Mouse (Mus musculus) liver, postnatal 0 days (tissue): Measurements from ENCODE around the gene Plin1. TPM values are rescaled to one million over a fixed set of nuclear protein-coding genes. Genes with fewer than 3 reads are reported as not detected.

ENCODE experiments used
- ATAC-seq: fragments of 200-750 bp; cut with Nextera tagmentation; 2 replicates; pipeline ENCODE4 v1.8.0; 2017; ENCODE audit warnings: mild to moderate bottlenecking, moderate library complexity
- DNase-seq: peaks from one replicate; pipeline ENCODE4 v3.0.0-alpha.2; 2016
- H3K27ac ChIP-seq: fragments of 300-500 bp; sonication (generic); 2 replicates; pipeline ENCODE4 v1.5.1; 2014; ENCODE audit warnings: antibody characterized with exemption, moderate library complexity, mild to moderate bottlenecking, low read depth
- H3K27me3 ChIP-seq: fragments of 300-500 bp; sonication (generic); 2 replicates; pipeline ENCODE4 v1.6.1; 2014; ENCODE audit warnings: low read length, control low read depth, mixed read lengths; ENCODE audit not compliant: insufficient read depth
- H3K36me3 ChIP-seq: fragments of 300-500 bp; sonication (generic); replicated peaks from 2 replicates; pipeline ENCODE4 v1.6.1; 2014; ENCODE audit warnings: mild to moderate bottlenecking, control low read depth, low read length, moderate library complexity, mixed read lengths; ENCODE audit not compliant: insufficient read depth
- H3K4me1 ChIP-seq: fragments of 300-500 bp; sonication (generic); 2 replicates; pipeline ENCODE4 v1.6.1; 2014; ENCODE audit warnings: antibody characterized with exemption, mild to moderate bottlenecking, control low read depth; ENCODE audit not compliant: insufficient read depth
- H3K4me2 ChIP-seq: fragments of 300-500 bp; sonication (generic); 2 replicates; pipeline ENCODE4 v1.6.1; 2014; ENCODE audit warnings: low read depth, mild to moderate bottlenecking, low read length, moderate library complexity, mixed read lengths
- H3K4me3 ChIP-seq: fragments of 300-500 bp; sonication (generic); 2 replicates; pipeline ENCODE4 v1.5.1; 2014; ENCODE audit warnings: low read depth, low read length
- H3K9ac ChIP-seq: fragments of 300-500 bp; sonication (generic); replicated peaks from 2 replicates; pipeline ENCODE4 v1.6.1; 2014; ENCODE audit warnings: mild to moderate bottlenecking, moderate library complexity
- H3K9me3 ChIP-seq: fragments of 300-500 bp; sonication (generic); 2 replicates; pipeline ENCODE4 v1.6.1; 2016; ENCODE audit warnings: mild to moderate bottlenecking, control low read depth, low read length, mixed read lengths
- CTCF ChIP-seq: sonication (generic); IDR thresholded peaks from 2 replicates; pipeline ENCODE4 v1.5.1; 2016; ENCODE audit warnings: antibody characterized with exemption, low read depth
- EP300 ChIP-seq: IDR thresholded peaks from 2 replicates; pipeline ENCODE4 v1.6.1; 2016; ENCODE audit warnings: antibody characterized with exemption, low read depth, mild to moderate bottlenecking
- WGBS: fragments of 180-500 bp; shearing (Covaris S2); extraction: QIAGEN DNeasy Blood & Tissue Kit; methylation state at CpG from one replicate; pipeline ENCODE4 v1.1.7; 2014; ENCODE audit not compliant: insufficient replicate concordance; 5-methylcytosine and 5-hydroxymethylcytosine counted together
- polyA plus RNA-seq: library from polyadenylated mRNA; unstranded; fragments of >200 nt; fragmentation: Nextera tagmentation; extraction: Ambion mirVana; gene quantifications from 2 replicates; pipeline ENCODE4 v1.2.1, GENCODE M21; 2015

Gene Plin1
- polyA plus RNA-seq, 1 experiment from 2014 or later, result not detected

GRCm38 (mm10) chr7:79756334-79756733, 23.6 kb upstream of the Plin1 start:
- no peaks in the 10 kb centered on the region; the same call in 1 of the 2 replicates for H3K4me1 ChIP-seq
- no peak overlapping the region for H3K4me3 ChIP-seq
- DNase-seq (no peak), ATAC-seq (no peak)
- H3K36me3 ChIP-seq, result no peaks in the 10 kb centered on the region
- no peak overlapping the region for H3K27ac ChIP-seq
- no peak overlapping the region for H3K4me2 ChIP-seq
- WGBS, result 38% methylated on average over 2 of the region's 2 CpGs
- TF ChIP-seq CTCF (peak; percentile 32; the same call in 1 of the 2 replicates), EP300 (no peak)
- H3K9me3 ChIP-seq, result no peaks in the 10 kb centered on the region
- H3K9ac ChIP-seq, result no peak overlapping the region
- no peaks in the 10 kb centered on the region for H3K27me3 ChIP-seq

- no peak for ATAC-seq
- 78% methylated on average over 6 of the region's 6 CpGs for WGBS
These were observed 16.8 kb upstream of the Plin1 start for GRCm38 (mm10) chr7:79749511-79749910.

GRCm38 (mm10) chr7:79747659-79748058, 15.0 kb upstream of the Plin1 start:
- Histone ChIP-seq H3K27me3 (no peaks in the 10 kb centered on the region), H3K4me1 (peaks cover 9% of the 10 kb centered on the region), H3K9ac (no peak overlapping the region), H3K27ac (no peak overlapping the region), H3K4me3 (no peak overlapping the region), H3K36me3 (no peaks in the 10 kb centered on the region), H3K4me2 (no peak overlapping the region), H3K9me3 (no peaks in the 10 kb centered on the region)
- ATAC-seq (no peak), DNase-seq (no peak)
- TF ChIP-seq EP300 (no peak), CTCF (no peak)
- WGBS, result 64% methylated on average over 6 of the region's 6 CpGs

More at GRCm38 (mm10) chr7:79749511-79749910, 16.8 kb upstream of the Plin1 start:
- Histone ChIP-seq H3K4me3 (no peak overlapping the region), H3K4me2 (no peak overlapping the region), H3K27ac (no peak overlapping the region), H3K4me1 (no peaks in the 10 kb centered on the region), H3K9ac (no peak overlapping the region), H3K27me3 (no peaks in the 10 kb centered on the region), H3K36me3 (no peaks in the 10 kb centered on the region), H3K9me3 (no peaks in the 10 kb centered on the region)
- TF ChIP-seq CTCF (no peak), EP300 (no peak)
- DNase-seq, result no peak

GRCm38 (mm10) chr7:79744585-79744984, 11.9 kb upstream of the Plin1 start:
- Histone ChIP-seq H3K27ac (no peak overlapping the region), H3K9ac (no peak overlapping the region), H3K9me3 (no peaks in the 10 kb centered on the region), H3K4me2 (no peak overlapping the region), H3K36me3 (no peaks in the 10 kb centered on the region), H3K4me1 (peaks cover 12% of the 10 kb centered on the region), H3K27me3 (no peaks in the 10 kb centered on the region), H3K4me3 (no peak overlapping the region)
- DNase-seq (no peak), ATAC-seq (no peak)
- WGBS, result 27% methylated on average over 5 of the region's 5 CpGs
- no peak for TF ChIP-seq EP300
- no peak for TF ChIP-seq CTCF

GRCm38 (mm10) chr7:79744051-79744450, 11.3 kb upstream of the Plin1 start:
- H3K36me3 ChIP-seq, result no peaks in the 10 kb centered on the region
- DNase-seq, result no peak
- WGBS, result 86% methylated on average over 9 of the region's 9 CpGs

GRCm38 (mm10) chr7:79742659-79743536, 10.2 kb upstream of the Plin1 start, which contains the start of the genes Pex11a and Wdr93:
Gene Pex11a, minus strand, starts transcription at chr7:79743131.
Gene Wdr93, plus strand, starts transcription at chr7:79743163.
- H3K4me3 ChIP-seq, result peak within 1 kb of the TSS; percentile 74
- peak within 1 kb of the TSS; percentile 68 for H3K9ac ChIP-seq
- peak within 1 kb of the TSS; percentile 73 for H3K27ac ChIP-seq
- H3K36me3 ChIP-seq, result no peaks in the 10 kb centered on the region
- peaks cover 12% of the 10 kb centered on the region for H3K4me1 ChIP-seq
- TF ChIP-seq CTCF, result no peak
- TF ChIP-seq EP300, result no peak
- WGBS, result 3% methylated on average over 44 of the region's 46 CpGs
- ATAC-seq (peak; percentile 91), DNase-seq (peak; percentile 86)
- peak within 1 kb of the TSS; percentile 98 for H3K4me2 ChIP-seq
- H3K27me3 ChIP-seq, result no peaks in the 10 kb centered on the region
- H3K9me3 ChIP-seq, result no peaks in the 10 kb centered on the region

More at GRCm38 (mm10) chr7:79744051-79744450, 11.3 kb upstream of the Plin1 start:
- Histone ChIP-seq H3K27ac (no peak overlapping the region), H3K4me3 (no peak overlapping the region), H3K9me3 (no peaks in the 10 kb centered on the region), H3K27me3 (no peaks in the 10 kb centered on the region), H3K9ac (no peak overlapping the region), H3K4me1 (peaks cover 12% of the 10 kb centered on the region), H3K4me2 (no peak overlapping the region)
- no peak for TF ChIP-seq CTCF
- TF ChIP-seq EP300, result no peak
- ATAC-seq, result no peak
